Mouse (Mus musculus) spleen, adult 2 months (tissue): ENCODE measurements around the gene Mycbpap.

ENCODE experiments used
- CTCF ChIP-seq: fragments of 200-500 bp; IDR thresholded peaks from 2 replicates; pipeline ENCODE4 v1.5.1; 2011; ENCODE audit warnings: mild to moderate bottlenecking, inconsistent platforms; ENCODE audit not compliant: insufficient read depth, insufficient read length, insufficient replicate concordance; ENCODE audit errors: extremely low read depth
- POLR2A ChIP-seq: fragments of 200-500 bp; IDR thresholded peaks from 2 replicates; pipeline ENCODE4 v1.6.1; 2011; ENCODE audit warnings: low read depth, low read length, inconsistent platforms

DNA sequence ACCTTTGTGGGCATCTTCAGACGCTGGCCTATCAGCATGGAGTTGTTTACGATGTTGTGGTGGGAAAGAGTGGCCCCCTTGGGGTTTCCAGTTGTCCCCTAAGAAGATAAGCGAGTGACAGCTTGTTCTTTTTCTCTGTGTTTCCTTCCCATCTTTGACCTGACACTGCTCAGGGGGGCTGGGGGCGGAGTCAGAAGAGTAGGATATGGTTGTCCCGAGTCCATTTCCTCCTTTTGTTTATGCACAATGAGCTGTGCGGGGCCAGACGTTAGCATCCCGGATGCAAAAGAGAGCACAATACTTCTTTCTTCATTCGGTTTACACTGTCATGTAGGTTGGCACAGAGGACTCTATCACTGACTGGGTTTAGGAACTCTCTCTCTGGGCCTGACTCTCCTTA lies 49.1 kb upstream of the Mycbpap start:
- no peak for TF ChIP-seq CTCF
- no peak for TF ChIP-seq POLR2A
